Mouse (Mus musculus) thymus, adult 2 months (tissue): ENCODE results near the gene Bglap. TPM values are rescaled to one million over a fixed set of nuclear protein-coding genes. Genes with fewer than 3 reads are reported as not detected.

Source experiments
- DNase-seq: peaks from one replicate; pipeline ENCODE4 v3.0.0; 2021
- H3K27ac ChIP-seq: fragments of 200-500 bp; 2 replicates; pipeline ENCODE4 v1.5.1; 2012; ENCODE audit warnings: low read length, control low read depth; ENCODE audit not compliant: control insufficient read depth, insufficient read depth
- H3K27me3 ChIP-seq: fragments of 200-500 bp; 2 replicates; pipeline ENCODE4 v1.6.1; 2012; ENCODE audit warnings: mild to moderate bottlenecking, low read length, moderate library complexity, mixed read lengths; ENCODE audit not compliant: control insufficient read depth, insufficient read depth
- H3K36me3 ChIP-seq: fragments of 200-500 bp; 2 replicates; pipeline ENCODE4 v1.6.1; 2012; ENCODE audit warnings: mild to moderate bottlenecking, low read length, moderate library complexity; ENCODE audit not compliant: control insufficient read depth, insufficient read depth
- H3K4me1 ChIP-seq: fragments of 200-500 bp; replicated peaks from 2 replicates; pipeline ENCODE4 v1.6.1; 2012; ENCODE audit warnings: low read length; ENCODE audit not compliant: control insufficient read depth, insufficient read depth
- H3K4me3 ChIP-seq: fragments of 200-500 bp; 2 replicates; pipeline ENCODE4 v1.5.1; 2012; ENCODE audit warnings: mild to moderate bottlenecking, low read length, control low read depth, moderate library complexity; ENCODE audit not compliant: control insufficient read depth, insufficient read depth
- CTCF ChIP-seq: fragments of 200-500 bp; IDR thresholded peaks from 2 replicates; pipeline ENCODE4 v1.5.1; 2012; ENCODE audit warnings: mild to moderate bottlenecking, control low read depth, low read length, moderate library complexity, borderline replicate concordance; ENCODE audit not compliant: control insufficient read depth, poor library complexity, insufficient read depth; ENCODE audit errors: extremely low read depth
- POLR2A ChIP-seq: fragments of 200-500 bp; IDR thresholded peaks from 2 replicates; pipeline ENCODE4 v1.6.1; 2012; ENCODE audit warnings: mild to moderate bottlenecking, low read length, control low read depth, moderate library complexity; ENCODE audit not compliant: control insufficient read depth, poor library complexity, insufficient read depth; ENCODE audit errors: extremely low read depth
- WGBS: fragments of 180-500 bp; shearing (Covaris S2); methylation state at CpG from one replicate; pipeline ENCODE4 v1.1.7; 2018; 5-methylcytosine and 5-hydroxymethylcytosine counted together
- polyA plus RNA-seq: library from polyadenylated mRNA; depleted of rRNA; stranded (reverse); fragments of >200 nt; gene quantifications from 2 replicates; pipeline ENCODE4 v1.2.3, GENCODE M21; 2012

Gene Bglap
- polyA plus RNA-seq, 1 experiment, result 2.7 TPM

GRCm38 (mm10) chr3:88339006-88339405 lies 45.3 kb downstream of the Bglap start:
- Histone ChIP-seq H3K4me3 (no peak overlapping the region), H3K27ac (no peak overlapping the region), H3K27me3 (no peaks in the 10 kb centered on the region), H3K4me1 (peaks cover 10% of the 10 kb centered on the region), H3K36me3 (peaks cover 24% of the 10 kb centered on the region)
- DNase-seq, result no peak
- TF ChIP-seq POLR2A (no peak), CTCF (no peak)
- WGBS, result 89% methylated on average over 3 of the region's 3 CpGs

GRCm38 (mm10) chr3:88338316-88338715 lies 45.9 kb downstream of the Bglap start:
- WGBS, result 73% methylated on average over 7 of the region's 7 CpGs
- Histone ChIP-seq H3K27me3 (no peaks in the 10 kb centered on the region), H3K4me1 (peaks cover 10% of the 10 kb centered on the region), H3K27ac (no peak overlapping the region), H3K36me3 (peaks cover 17% of the 10 kb centered on the region), H3K4me3 (no peak overlapping the region)
- DNase-seq, result no peak
- TF ChIP-seq POLR2A (no peak), CTCF (no peak)

GRCm38 (mm10) chr3:88337367-88338020 lies 46.8 kb downstream of the Bglap start:
- 21% methylated on average over 11 of the region's 11 CpGs for WGBS
- Histone ChIP-seq H3K27ac (no peak overlapping the region), H3K4me1 (peaks cover 10% of the 10 kb centered on the region), H3K36me3 (peaks cover 9% of the 10 kb centered on the region), H3K4me3 (no peak overlapping the region), H3K27me3 (no peaks in the 10 kb centered on the region)
- DNase-seq, result no peak
- TF ChIP-seq POLR2A, result no peak
- TF ChIP-seq CTCF, result no peak

- TF ChIP-seq POLR2A (peak; percentile 96), CTCF (no peak; the same call in 1 of the 2 replicates)
- no peaks in the 10 kb centered on the region for H3K27me3 ChIP-seq
- peak; percentile 97 for DNase-seq
- H3K36me3 ChIP-seq, result no peaks in the 10 kb centered on the region
- 1% methylated on average over 61 of the region's 66 CpGs for WGBS
- H3K4me1 ChIP-seq, result peaks cover 10% of the 10 kb centered on the region
- H3K4me3 ChIP-seq, result peak within 1 kb of the TSS; percentile 90
- H3K27ac ChIP-seq, result peak within 1 kb of the TSS; percentile 77
Measured at GRCm38 (mm10) chr3:88336058-88337013, 47.9 kb downstream of the Bglap start, which contains the start of the genes Tmem79 and Smg5. TSS of gene Tmem79 (minus strand) at chr3:88336148. TSS of gene Smg5 (plus strand) at chr3:88336260.

- peak overlapping the region; percentile 90 for H3K4me3 ChIP-seq
- H3K27me3 ChIP-seq, result no peaks in the 10 kb centered on the region
- DNase-seq, result no peak
- 1% methylated on average over 27 of the region's 27 CpGs for WGBS
- H3K27ac ChIP-seq, result peak overlapping the region; percentile 77
- no peaks in the 10 kb centered on the region for H3K36me3 ChIP-seq
- H3K4me1 ChIP-seq, result peaks cover 10% of the 10 kb centered on the region
- TF ChIP-seq CTCF, result no peak
- no peak for TF ChIP-seq POLR2A
Measured at GRCm38 (mm10) chr3:88335436-88336053, 48.7 kb downstream of the Bglap start.

GRCm38 (mm10) chr3:88334902-88335435 lies 49.3 kb downstream of the Bglap start:
- Histone ChIP-seq H3K27ac (no peak overlapping the region), H3K4me1 (peaks cover 10% of the 10 kb centered on the region), H3K36me3 (no peaks in the 10 kb centered on the region), H3K4me3 (peak overlapping the region; percentile 90), H3K27me3 (no peaks in the 10 kb centered on the region)
- 26% methylated on average over 3 of the region's 3 CpGs for WGBS
- no peak for DNase-seq
- TF ChIP-seq POLR2A (no peak), CTCF (no peak)
